Mouse (Mus musculus): ENCODE measurements around the gene Erg. TPM values are rescaled to one million over a fixed set of nuclear protein-coding genes. Genes with fewer than 3 reads are reported as not detected.
A peak's percentile ranks its signal among the peaks of the same experiment; 100 is the strongest.

Erg gene
- total RNA-seq, 2 experiments from 2014 or later: 7.0 to 7.1 TPM

DNA sequence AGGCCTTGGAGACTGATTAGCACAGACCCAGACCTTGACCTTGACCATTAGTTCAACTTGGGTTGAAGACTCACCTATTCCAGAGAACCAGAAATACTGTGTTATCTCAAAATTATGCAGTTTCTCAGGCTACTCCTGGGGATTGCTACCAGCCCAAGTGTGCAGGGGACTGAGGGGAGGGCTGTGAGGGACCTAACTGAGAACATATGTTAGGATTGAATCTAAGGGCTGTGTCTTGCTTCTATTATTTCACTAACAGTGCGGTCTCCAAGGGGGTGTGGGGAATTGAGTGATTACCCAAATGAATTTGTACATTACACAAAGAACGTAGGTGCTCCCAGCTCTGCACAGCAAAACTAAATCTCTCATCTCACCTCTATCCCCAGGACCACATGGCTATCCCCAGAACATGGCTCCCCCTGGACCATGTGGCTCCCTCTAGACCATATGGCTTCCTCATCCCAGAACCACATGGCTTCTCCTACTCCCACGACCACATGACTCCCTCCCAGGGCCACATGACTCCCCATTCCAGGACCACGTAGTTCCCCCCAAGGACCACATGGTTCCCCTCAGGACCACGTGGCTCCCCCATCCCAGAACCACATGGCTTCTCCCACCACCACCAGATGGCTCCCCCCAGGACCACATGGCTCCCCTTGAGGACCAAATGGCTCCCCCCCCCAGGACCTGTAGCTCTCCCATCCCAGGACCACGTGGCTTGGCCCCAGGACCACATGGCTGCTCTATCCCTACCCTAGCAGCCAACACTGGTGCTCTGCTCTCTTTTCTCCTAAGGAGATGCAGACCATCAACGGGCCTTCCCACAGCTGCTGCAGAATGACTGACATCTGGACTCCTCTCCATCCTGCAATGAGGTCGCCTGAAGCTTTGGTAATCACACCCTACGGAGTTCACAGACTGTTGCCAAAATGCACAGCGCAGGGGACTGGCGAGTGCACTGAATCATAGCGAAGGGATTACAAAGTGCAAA lies 229.1 kb downstream of the Erg start:
- DNase-seq (ENCODE audit: low spot score in 2 of 2): peak in 1 of 2 experiments; percentile 28

DNA sequence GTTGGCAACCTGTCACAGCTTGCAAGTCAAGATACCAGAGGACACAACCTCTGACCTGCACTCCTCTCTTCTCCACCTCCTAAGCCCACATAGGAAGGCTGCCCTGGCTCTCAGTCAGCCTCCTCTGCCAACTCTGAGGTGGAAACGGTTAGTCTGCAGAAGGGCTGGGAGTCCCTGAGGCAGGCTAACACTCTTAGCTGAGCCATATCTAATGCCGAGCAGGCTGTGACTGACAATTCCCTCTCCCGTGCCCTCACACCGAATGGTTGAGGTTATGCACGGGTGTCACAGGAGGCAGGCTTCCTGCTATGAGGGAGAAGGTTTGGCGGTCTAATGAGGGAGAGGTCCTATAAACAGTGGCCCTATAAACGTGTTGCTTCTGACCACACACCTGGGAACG lies 232.6 kb downstream of the Erg start:
- DNase-seq (ENCODE audit: low spot score in 2 of 2): no peak

DNA sequence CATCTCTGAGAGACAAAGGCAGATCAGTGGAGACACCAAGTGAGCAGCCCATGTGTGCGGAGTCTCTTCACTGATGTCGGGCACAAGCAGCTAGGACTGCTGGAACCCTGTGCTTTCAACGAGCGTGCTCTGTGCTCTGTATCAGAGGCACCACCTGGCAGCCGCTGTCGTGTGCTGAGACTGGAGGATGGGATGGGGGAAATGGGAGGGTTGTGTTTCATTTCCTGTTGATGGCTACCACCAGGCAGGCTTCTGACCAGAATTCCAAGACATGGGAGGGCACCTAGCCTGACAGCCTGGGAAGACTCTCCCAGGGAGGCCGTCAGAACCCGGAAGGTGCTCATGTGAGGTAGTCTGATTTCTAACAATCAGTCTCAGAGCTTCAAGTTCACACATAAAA lies 234.1 kb downstream of the Erg start:
- DNase-seq (ENCODE audit: low spot score in 2 of 2): no peak

DNA sequence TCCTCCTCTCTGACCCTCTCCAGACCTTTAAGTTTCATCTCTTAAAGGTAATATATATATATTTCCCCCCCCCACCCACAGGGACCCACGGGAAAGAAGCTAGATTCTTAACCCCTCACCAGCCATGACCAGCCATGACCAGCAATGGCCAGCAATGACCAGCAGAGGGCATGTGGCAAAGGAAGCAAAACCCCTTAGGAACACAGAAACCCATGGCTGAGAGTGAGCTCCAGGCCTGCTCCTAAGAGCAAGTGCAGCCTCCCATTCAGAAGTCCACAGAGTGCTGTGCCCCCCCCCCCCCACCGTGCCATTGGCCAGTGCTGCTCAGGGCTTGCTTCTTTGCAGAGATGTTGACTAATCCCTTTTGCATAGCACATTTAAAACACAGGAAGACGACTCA lies 235.9 kb downstream of the Erg start:
- DNase-seq (ENCODE audit: low spot score in 2 of 2): peak in 1 of 2 experiments; percentile 57

DNA sequence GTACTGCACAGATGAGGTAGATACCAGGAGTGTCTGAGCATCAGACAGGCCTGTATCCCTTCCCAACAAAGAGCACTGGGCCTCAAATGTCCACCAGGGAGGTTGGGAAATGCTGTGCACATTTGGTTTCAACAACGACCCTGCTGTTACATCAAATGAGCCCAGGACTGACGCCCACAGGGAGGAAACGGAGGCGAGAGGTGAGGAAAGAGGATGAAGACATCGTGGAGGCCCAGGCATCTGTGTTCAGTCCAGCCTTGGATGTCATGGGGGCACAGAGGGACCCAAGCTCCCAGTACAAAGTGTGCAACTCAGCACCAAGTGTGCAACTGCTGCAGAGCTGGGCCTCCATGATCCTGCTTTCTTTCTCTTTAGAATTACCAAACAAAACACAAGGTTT lies 236.6 kb downstream of the Erg start:
- no peak for DNase-seq (ENCODE audit: low spot score in 2 of 2)

DNA sequence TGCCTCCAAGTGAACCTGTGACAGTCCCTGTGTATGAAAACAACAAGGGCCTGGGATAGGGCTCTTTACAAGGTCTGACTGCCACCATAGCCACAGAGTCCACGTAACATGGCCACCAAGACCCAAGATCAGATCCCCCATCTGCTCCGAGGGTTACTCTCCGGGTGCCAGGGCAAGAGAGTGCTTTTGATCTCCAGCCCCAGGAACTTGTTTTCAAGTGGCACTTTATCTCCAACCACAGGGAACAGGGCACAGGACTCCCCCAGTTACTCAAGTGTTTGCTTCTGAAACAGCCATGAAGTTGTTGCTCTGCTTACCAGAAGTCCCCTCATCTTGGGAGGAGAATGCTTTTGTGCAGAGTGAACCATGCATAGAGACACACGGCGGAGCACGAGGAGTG lies 237.0 kb downstream of the Erg start:
- DNase-seq (ENCODE audit: low spot score in 2 of 2): no peak

DNA sequence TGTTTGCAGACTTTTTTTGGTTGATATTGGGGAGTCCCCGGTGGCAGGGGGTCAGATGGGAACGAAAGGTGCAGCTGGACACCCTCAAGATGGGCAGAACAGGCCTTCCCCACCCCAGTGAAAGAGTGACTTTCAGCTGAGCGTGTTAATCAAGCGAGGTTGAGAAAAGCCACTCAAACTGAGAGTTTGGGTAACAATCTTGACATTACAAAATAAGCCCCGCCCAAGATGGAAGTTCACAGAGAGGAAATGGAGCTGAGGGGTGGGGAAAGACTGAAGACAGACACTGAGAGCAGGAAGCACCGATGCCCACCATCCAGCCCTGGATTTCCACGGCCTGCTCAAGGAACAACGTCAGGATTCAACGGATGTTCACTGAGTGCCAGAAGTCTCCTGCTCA lies 237.8 kb downstream of the Erg start:
- DNase-seq (ENCODE audit: low spot score in 2 of 2): no peak

DNA sequence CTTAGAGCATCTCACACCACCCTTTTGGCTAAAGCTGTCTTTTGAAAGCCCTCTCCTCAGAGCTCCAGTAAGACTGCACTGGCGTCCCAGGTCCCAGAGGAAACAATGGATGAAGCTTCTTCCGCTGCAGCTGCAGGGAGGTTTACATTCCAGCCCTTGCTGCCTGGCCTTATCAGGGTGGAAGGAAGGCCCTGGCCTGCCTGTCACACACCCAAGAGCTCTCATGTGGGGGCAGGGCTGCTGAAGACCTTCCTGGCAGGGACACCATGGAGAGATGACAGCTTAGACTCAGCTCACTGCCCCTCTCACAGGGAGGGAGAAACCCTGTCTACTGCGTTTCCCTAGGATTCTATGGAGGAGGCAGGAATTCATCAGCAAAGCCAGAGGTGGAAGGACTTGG lies 239.2 kb downstream of the Erg start:
- no peak for DNase-seq (ENCODE audit: low spot score in 2 of 2)

DNA sequence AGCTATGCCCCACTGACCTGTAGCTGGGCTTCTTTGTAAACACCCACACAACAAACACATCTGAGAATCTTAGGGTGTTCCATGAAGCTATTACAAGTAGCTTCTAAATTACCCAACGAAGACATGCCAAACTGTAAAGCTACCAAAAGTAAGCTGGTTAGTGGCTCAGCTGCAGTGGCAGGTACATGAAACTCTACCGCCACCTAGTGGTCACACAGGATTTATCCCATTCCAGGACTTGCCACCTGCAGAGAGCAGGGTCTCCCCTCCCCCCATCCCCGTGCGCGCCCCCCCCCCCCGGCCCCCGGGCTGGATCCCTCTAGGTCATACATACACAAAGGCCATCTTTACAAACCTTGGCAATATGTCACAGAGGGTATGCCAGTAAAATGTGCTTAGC lies 240.5 kb downstream of the Erg start:
- peak; percentile 71 to 79 for DNase-seq (ENCODE audit: low spot score in 2 of 2)

DNA sequence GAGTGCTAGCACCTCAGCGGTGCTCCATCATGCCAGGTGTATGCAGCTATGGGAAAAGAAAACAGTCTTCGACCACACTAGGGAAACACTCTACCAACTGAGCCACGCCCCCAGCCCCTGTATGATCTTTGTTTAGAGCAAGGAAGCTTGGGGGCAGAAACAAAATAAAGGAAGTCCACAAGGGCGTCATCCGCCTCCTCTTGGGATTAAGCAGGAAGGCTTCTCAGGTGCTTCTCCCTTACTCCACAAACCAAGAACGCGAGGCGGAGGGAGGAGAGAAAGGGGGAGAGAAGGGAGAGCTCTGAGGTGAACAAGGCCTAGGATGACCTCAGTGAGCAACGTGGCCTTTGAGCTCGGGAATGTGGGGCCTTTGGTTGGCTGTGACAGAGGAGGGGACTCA lies 241.4 kb downstream of the Erg start:
- DNase-seq (ENCODE audit: low spot score in 2 of 2): no peak

DNA sequence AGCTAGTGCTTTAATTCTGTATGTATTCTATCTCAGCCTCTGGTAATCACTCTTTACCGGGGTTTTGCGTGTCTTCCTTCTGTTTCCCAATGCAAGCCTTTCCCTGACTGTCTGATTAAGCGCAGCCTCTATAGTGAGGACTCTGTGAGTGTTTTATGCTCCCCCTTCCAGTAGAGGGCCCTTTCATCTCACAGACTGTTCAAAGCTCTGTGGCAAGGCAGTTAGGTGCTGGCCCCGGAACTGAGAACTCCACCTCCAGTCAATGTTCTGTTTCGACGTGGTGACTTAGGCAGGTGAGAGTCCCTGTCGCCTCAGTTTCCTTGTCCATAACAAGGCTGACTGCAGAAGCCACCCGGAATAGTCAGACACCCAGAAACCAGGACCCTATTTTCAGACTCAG lies 244.4 kb downstream of the Erg start:
- no peak for DNase-seq (ENCODE audit: low spot score in 2 of 2)

DNA sequence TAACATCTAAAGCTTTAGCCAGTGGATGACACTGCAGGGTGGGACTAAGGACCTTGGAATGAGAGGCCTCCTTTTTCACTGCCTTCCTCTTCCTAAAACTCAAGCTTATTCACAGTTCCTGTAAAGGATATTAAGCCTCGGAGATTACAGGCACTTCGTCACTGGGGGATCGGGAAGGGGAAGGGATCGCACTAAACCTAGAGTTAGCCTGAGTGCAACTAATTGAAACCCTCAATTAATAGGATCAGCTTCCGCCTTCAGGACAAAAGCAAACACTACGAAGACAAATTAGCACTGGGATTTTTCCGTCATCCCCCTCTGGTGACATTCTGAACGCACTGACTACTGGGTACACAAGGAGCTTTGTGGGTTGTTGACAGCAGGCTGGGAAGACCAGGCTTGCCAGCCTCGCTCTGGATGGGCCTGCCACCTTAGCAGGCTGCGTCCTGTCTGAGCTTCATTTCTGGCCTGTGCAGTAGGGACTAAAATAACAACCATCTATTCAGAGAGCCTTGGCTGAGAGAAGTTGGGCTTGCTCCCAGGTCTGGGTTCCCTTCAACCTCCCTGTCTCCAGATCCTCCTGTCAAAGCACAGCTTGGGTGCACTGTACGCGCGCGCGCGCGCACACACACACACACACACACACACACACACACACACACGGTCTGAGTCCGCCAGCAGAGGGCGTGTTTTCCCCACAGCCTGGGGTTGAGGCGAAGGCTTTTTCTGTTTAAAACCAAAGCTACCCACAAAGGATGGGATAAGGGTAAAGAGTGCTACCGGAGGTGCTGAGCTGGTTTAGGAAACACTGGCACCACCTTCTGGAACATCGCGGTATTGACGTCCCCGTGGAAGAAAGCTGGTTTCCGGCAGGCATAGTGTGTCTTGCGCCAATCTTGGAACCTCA lies 245.3 kb downstream of the Erg start:
- DNase-seq (ENCODE audit: low spot score in 2 of 2): peak; percentile 89 to 91

DNA sequence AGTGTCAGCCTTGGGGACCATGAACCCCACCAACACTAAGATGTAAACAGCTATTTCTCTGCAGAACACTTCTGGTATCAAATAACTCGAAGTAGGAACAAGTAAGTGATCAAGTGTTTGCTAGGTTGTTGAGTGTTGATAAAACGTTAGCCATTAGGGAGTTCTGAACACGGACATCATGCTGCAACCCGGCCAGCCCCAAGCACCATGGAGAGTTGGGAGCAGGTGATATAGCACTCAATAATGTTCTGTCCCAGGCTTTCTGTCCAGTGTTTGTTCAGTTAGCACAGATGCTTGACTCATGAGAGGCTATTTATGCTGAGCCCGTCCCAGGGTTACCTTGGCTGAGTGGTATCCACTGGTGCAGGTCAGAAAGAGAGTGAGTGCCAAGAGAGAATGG lies 254.2 kb downstream of the Erg start:
- DNase-seq (ENCODE audit: low spot score in 2 of 2): no peak

DNA sequence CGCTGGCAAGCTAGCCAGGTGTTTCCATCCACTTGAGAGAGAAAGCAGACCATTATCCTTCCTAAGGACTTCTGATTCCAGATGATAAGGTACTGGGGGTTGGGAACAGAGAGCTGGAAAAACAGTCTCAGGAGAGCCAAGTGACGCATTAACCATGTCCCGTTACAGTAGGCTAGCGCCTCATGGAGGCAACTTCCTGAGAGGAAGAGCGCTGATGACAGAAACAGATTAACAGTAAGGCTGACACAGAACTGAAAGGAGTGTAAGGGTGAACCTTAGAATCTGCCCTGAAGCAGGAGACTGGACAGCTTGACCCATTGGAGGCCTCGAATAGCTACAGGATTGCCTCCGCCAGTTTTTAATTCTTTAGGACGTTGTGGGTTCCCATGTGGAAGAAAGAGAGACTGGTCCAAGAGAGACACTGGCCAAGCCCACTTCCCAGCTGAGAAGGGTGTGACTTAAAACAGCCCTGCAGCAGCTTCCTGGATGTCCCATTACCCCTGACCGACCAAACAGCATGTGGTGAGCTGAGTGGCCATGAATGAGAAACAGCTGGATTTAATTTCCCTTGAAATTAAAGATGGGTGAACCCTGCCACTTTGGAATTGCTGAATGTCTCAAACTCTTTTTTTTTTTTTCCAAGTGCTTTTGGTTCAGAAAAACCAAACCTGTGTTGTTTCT lies 264.3 kb downstream of the Erg start:
- DNase-seq (ENCODE audit: low spot score in 2 of 2): no peak

Other genes with a start within 250 kb of the Erg start
- 10 to 100 TPM; 42.9 to 49.5 TPM for gene Ets2, start 115.5 kb upstream of the Erg start, total RNA-seq (2021)

Data from layer of hippocampus, postnatal 14 days (tissue).